In genomic region chr16:18766390-18766789, GRCm38 (mm10) we compare ENCODE assay signal across 21 mouse cellular contexts.
"Had no signal": no experiment of that assay in that cellular context is flagged by ENCODE, and none has a peak within 500 bp of the region (broad histone marks: within the 10 kb centered on the region; RNA-seq: fewer than 3 reads in every experiment).

No protein-coding gene starts in this region.

- H3K4me1 ChIP-seq: heart, embryonic 13.5 days; heart, embryonic 15.5 days; hindbrain, embryonic 13.5 days; hindbrain, embryonic 15.5 days; limb, embryonic 10.5 days; limb, embryonic 12.5 days had no signal

- DNase-seq: forebrain, postnatal 0 days; gastrocnemius, adult 2 months; gastrocnemius, postnatal 10 days; gastrocnemius, postnatal 25 days; heart, adult 18-20 months; heart, postnatal 14 days; heart, postnatal 36 days; kidney, adult 11 months; kidney, adult 8-10 months; kidney, postnatal 10 days; kidney, postnatal 25 days; kidney, postnatal 4 days; liver had no signal

- H3K4me3 ChIP-seq: gastrocnemius, adult 2 months; heart, embryonic 13.5 days; heart, embryonic 15.5 days; hindbrain, embryonic 13.5 days; hindbrain, embryonic 15.5 days; layer of hippocampus, adult 2 months; left cerebral cortex, adult 2 months; limb, embryonic 10.5 days; limb, embryonic 12.5 days had no signal
